Mouse (Mus musculus): ENCODE measurements around the gene Oat. TPM values are rescaled to one million over a fixed set of nuclear protein-coding genes. Genes with fewer than 3 reads are reported as not detected.
A peak's percentile ranks its signal among the peaks of the same experiment; 100 is the strongest.

Oat gene
- polyA plus RNA-seq, 1 experiment from 2014 or later: 161 TPM

DNA sequence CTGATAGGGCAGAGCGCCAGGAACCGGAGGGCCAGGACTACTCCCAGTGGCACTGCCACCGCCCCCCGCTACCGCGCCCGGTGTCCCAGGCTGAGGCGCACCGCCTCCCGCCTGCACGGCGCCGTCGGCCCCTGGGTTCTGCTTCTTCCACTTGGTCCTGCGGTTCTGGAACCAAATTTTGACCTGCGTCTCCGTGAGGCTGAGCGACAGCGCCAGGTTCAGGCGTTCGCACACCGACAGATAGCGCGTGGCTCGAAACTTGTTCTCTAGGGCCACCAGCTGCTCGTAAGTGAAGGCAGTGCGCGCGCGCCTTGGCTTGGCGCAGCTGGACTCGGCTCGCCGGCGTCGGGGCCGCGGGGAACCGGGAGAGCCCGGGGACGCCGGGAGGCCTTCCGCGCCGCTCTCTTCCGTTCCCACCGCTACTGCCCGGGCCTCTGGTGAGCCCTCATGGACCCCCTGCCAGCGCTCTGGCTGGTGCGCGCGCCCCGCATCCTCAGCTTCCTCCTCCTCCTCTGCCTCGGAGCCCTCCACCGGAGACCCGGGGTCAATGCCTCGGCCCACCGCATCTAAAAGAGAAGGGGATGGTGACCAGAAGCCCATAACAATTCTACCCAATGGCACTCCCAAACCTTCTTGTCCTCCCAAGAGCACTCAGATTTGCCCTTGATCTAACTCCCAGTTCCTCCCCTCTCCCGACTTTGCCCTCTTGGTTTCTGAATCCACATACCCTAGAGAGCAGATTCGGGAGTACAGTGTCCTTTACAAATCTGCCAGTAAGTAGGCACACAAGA lies 21.2 kb upstream of the Oat start:
- ATAC-seq (replicated peaks; ENCODE audit: insufficient number of reproducible peaks, low FRiP score, low TSS enrichment, low read depth) (no peak), DNase-seq (ENCODE audit: low spot score) (peak; percentile 60)
- Histone ChIP-seq H3K4me2 (ENCODE audit: low read depth, low read length) (peak overlapping the region; percentile 75), H3K36me3 (replicated peaks; ENCODE audit: control insufficient read depth, insufficient read depth, low read depth, low read length) (no peaks in the 10 kb centered on the region), H3K9ac (replicated peaks; ENCODE audit: low read length) (peak overlapping the region; percentile 10; the same call in 1 of the 2 replicates), H3K4me3 (ENCODE audit: low read depth, low read length) (peak overlapping the region; percentile 38), H3K27me3 (ENCODE audit: control insufficient read depth, insufficient read depth, low read length) (peaks cover 66% of the 10 kb centered on the region), H3K4me1 (ENCODE audit: control insufficient read depth, insufficient read depth, low read length) (no peaks in the 10 kb centered on the region; the same call in 1 of the 2 replicates), H3K27ac (replicated peaks; ENCODE audit: low read depth, low read length) (no peak overlapping the region), H3K9me3 (replicated peaks; ENCODE audit: control insufficient read depth, low read length) (no peaks in the 10 kb centered on the region)
- WGBS: under 1% methylated on average over 60 of the region's 60 CpGs

DNA sequence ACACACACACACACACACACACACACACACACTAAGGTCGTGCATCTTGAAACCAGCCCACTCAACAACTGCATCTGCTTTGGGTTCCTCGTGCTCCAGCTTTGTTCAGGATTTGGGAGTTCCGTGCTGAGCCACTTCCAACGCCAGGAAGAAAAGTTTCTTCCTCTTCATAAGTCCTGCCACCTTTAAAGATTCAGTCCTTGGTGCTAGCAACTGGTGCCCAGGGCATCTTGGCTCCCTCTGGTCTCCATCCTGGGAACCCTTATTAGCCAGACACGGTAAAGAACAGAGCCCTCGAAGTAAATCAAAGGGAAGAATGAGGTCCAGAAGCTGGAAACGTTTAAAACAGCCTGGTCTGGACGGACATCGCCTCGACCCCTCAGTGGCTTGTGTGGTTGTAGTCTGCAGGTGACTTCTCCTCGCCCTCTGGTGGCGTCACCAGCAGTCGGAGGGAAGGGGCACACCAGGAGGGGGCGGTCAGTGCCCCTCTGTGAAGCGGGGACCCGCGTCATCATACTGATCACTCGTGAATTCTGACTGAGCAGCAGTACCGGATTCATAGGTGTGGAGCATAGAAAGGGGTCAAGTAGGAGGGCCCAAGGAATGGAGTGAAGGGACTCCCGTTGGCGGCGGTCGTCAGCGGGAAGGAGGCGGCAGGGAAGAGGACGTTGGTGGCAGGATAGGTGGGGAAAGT lies 20.5 kb upstream of the Oat start:
- peak overlapping the region; percentile 38 for H3K4me3 ChIP-seq (ENCODE audit: low read depth, low read length)
- H3K9me3 ChIP-seq (replicated peaks; ENCODE audit: control insufficient read depth, low read length): no peaks in the 10 kb centered on the region
- WGBS: 3% methylated on average over 26 of the region's 26 CpGs
- ATAC-seq (replicated peaks; ENCODE audit: insufficient number of reproducible peaks, low FRiP score, low TSS enrichment, low read depth) (no peak), DNase-seq (ENCODE audit: low spot score) (no peak)
- H3K27ac ChIP-seq (replicated peaks; ENCODE audit: low read depth, low read length): no peak overlapping the region
- H3K9ac ChIP-seq (replicated peaks; ENCODE audit: low read length): no peak overlapping the region
- no peaks in the 10 kb centered on the region for H3K36me3 ChIP-seq (replicated peaks; ENCODE audit: control insufficient read depth, insufficient read depth, low read depth, low read length)
- peaks cover 59% of the 10 kb centered on the region for H3K27me3 ChIP-seq (ENCODE audit: control insufficient read depth, insufficient read depth, low read length)
- H3K4me1 ChIP-seq (ENCODE audit: control insufficient read depth, insufficient read depth, low read length): no peaks in the 10 kb centered on the region; the same call in 1 of the 2 replicates
- H3K4me2 ChIP-seq (ENCODE audit: low read depth, low read length): peak overlapping the region; percentile 75

DNA sequence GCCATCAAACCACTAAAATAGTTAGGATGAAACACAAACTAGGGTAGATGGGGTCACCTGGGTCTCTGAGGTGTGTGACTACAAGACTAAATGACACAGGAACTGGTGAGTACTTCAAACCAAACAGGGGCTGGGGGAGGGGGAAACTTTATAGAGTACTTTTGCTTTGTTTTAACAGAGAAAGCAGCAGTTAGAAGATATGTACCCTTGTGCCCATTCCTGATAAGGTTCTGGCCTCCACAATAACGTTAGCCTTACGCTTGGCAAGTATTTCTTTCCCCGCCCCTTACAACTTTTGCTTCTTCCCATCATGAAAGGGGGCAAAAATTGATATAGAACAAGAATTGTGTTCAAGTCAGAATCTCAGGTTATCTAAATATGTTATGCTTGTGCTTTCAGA lies 19.6 kb upstream of the Oat start:
- H3K27me3 ChIP-seq (ENCODE audit: control insufficient read depth, insufficient read depth, low read length): peaks cover 53% of the 10 kb centered on the region
- H3K4me3 ChIP-seq (ENCODE audit: low read depth, low read length): no peak overlapping the region
- H3K27ac ChIP-seq (replicated peaks; ENCODE audit: low read depth, low read length): no peak overlapping the region
- ATAC-seq (replicated peaks; ENCODE audit: insufficient number of reproducible peaks, low FRiP score, low TSS enrichment, low read depth) (no peak), DNase-seq (ENCODE audit: low spot score) (no peak)
- H3K36me3 ChIP-seq (replicated peaks; ENCODE audit: control insufficient read depth, insufficient read depth, low read depth, low read length): no peaks in the 10 kb centered on the region
- WGBS: 85% methylated on average over 3 of the region's 3 CpGs
- H3K9me3 ChIP-seq (replicated peaks; ENCODE audit: control insufficient read depth, low read length): no peaks in the 10 kb centered on the region
- H3K9ac ChIP-seq (replicated peaks; ENCODE audit: low read length): no peak overlapping the region
- no peaks in the 10 kb centered on the region; the same call in 1 of the 2 replicates for H3K4me1 ChIP-seq (ENCODE audit: control insufficient read depth, insufficient read depth, low read length)
- no peak overlapping the region for H3K4me2 ChIP-seq (ENCODE audit: low read depth, low read length)

DNA sequence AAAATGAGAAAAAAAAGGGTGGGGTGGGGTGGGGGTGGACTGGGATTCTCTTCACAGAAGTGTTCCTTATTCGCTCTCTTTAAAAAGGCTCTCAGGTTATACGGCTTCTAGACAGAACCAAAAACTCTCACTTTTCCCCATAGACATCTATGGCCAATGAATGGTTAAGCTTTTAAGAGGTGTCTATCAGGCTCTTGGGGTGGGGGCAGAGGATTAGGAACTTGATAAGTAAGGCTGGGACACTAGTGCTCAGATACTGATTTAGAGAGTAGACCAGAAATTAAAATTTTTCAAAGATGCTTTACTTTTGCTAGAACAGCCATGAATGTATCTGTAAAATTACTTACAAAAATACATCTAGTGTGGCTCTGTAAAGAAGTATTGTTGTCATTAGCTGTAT lies 18.1 kb upstream of the Oat start:
- DNase-seq (ENCODE audit: low spot score) (no peak), ATAC-seq (replicated peaks; ENCODE audit: insufficient number of reproducible peaks, low FRiP score, low TSS enrichment, low read depth) (no peak)
- no peak overlapping the region for H3K9ac ChIP-seq (replicated peaks; ENCODE audit: low read length)
- WGBS: 93% methylated on average over 2 of the region's 2 CpGs
- peaks cover 38% of the 10 kb centered on the region for H3K27me3 ChIP-seq (ENCODE audit: control insufficient read depth, insufficient read depth, low read length)
- no peaks in the 10 kb centered on the region for H3K9me3 ChIP-seq (replicated peaks; ENCODE audit: control insufficient read depth, low read length)
- no peak overlapping the region for H3K27ac ChIP-seq (replicated peaks; ENCODE audit: low read depth, low read length)
- H3K4me2 ChIP-seq (ENCODE audit: low read depth, low read length): no peak overlapping the region
- H3K4me3 ChIP-seq (ENCODE audit: low read depth, low read length): no peak overlapping the region
- no peaks in the 10 kb centered on the region for H3K36me3 ChIP-seq (replicated peaks; ENCODE audit: control insufficient read depth, insufficient read depth, low read depth, low read length)
- H3K4me1 ChIP-seq (ENCODE audit: control insufficient read depth, insufficient read depth, low read length): no peaks in the 10 kb centered on the region; the same call in 1 of the 2 replicates

DNA sequence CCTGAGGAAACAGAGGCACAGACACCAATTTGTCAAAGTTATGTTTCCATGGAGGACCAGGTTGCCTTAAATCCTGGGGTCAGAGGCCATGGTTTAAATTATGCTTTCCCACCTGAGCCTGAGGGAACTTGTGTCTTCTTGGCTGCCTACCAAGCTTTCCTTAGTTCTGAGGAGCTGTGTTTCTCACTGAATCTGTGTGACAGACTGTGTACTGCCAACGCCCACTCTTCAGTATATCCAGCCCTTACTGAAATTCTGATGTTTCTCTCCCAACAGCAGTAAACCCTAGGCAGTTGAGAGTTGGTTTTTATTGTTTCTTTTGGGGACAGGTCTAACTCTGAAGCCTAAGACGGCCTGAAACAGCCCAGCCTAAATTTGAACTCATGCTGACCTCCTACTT lies 17.6 kb upstream of the Oat start:
- no peak overlapping the region for H3K4me2 ChIP-seq (ENCODE audit: low read depth, low read length)
- no peak overlapping the region for H3K27ac ChIP-seq (replicated peaks; ENCODE audit: low read depth, low read length)
- DNase-seq (ENCODE audit: low spot score) (no peak), ATAC-seq (replicated peaks; ENCODE audit: insufficient number of reproducible peaks, low FRiP score, low TSS enrichment, low read depth) (no peak)
- no peaks in the 10 kb centered on the region; the same call in 1 of the 2 replicates for H3K4me1 ChIP-seq (ENCODE audit: control insufficient read depth, insufficient read depth, low read length)
- WGBS: 65% methylated on average over 2 of the region's 2 CpGs
- H3K27me3 ChIP-seq (ENCODE audit: control insufficient read depth, insufficient read depth, low read length): peaks cover 32% of the 10 kb centered on the region
- no peak overlapping the region for H3K9ac ChIP-seq (replicated peaks; ENCODE audit: low read length)
- H3K4me3 ChIP-seq (ENCODE audit: low read depth, low read length): no peak overlapping the region
- no peaks in the 10 kb centered on the region for H3K36me3 ChIP-seq (replicated peaks; ENCODE audit: control insufficient read depth, insufficient read depth, low read depth, low read length)
- H3K9me3 ChIP-seq (replicated peaks; ENCODE audit: control insufficient read depth, low read length): no peaks in the 10 kb centered on the region

DNA sequence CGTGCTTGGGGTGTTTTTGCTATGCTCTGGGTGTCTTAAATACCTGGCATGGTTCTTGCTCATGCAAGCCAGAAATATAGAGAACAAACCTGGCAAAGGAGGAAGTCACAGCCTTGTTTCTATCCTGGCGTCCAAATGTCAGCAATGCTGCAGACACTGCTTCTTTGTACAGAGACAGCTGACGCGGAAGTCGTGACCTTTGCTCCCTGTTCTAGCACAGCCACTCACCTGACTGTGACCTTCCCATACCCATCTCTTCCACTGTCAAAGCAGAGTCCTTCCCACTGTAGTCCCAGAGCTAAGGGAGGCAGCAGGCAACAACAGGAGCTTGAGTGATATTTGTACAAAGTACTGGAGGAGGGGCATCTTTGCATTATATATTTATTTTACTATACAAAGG lies 13.4 kb upstream of the Oat start:
- no peaks in the 10 kb centered on the region for H3K36me3 ChIP-seq (replicated peaks; ENCODE audit: control insufficient read depth, insufficient read depth, low read depth, low read length)
- H3K4me2 ChIP-seq (ENCODE audit: low read depth, low read length): no peak overlapping the region
- H3K27ac ChIP-seq (replicated peaks; ENCODE audit: low read depth, low read length): no peak overlapping the region
- 50% methylated on average over 5 of the region's 5 CpGs for WGBS
- ATAC-seq (replicated peaks; ENCODE audit: insufficient number of reproducible peaks, low FRiP score, low TSS enrichment, low read depth) (no peak), DNase-seq (ENCODE audit: low spot score) (no peak)
- H3K9me3 ChIP-seq (replicated peaks; ENCODE audit: control insufficient read depth, low read length): no peaks in the 10 kb centered on the region
- no peaks in the 10 kb centered on the region for H3K4me1 ChIP-seq (ENCODE audit: control insufficient read depth, insufficient read depth, low read length)
- H3K9ac ChIP-seq (replicated peaks; ENCODE audit: low read length): no peak overlapping the region
- no peaks in the 10 kb centered on the region; the same call in 1 of the 2 replicates for H3K27me3 ChIP-seq (ENCODE audit: control insufficient read depth, insufficient read depth, low read length)
- no peak overlapping the region for H3K4me3 ChIP-seq (ENCODE audit: low read depth, low read length)

DNA sequence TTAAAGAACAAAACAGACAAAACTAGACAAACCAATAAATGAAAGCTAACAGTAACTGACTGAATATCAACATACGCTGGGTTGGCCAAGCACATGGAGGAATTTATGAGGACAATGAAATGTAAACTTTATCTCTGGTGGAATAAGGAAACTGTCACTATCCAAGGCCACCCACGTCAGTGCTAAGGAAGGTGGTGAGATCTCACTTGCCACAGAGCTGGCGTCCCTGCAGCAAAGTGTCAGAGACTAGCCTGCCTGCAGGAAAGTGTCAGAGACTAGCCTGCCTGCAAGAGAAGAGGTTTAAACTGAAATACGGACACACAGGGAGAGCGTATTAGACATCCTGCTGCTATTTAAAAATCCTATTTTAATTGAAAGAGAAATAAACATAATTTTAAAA lies 11.0 kb upstream of the Oat start:
- Histone ChIP-seq H3K9me3 (replicated peaks; ENCODE audit: control insufficient read depth, low read length) (no peaks in the 10 kb centered on the region), H3K27me3 (ENCODE audit: control insufficient read depth, insufficient read depth, low read length) (no peaks in the 10 kb centered on the region), H3K36me3 (replicated peaks; ENCODE audit: control insufficient read depth, insufficient read depth, low read depth, low read length) (no peaks in the 10 kb centered on the region), H3K4me1 (ENCODE audit: control insufficient read depth, insufficient read depth, low read length) (no peaks in the 10 kb centered on the region), H3K9ac (replicated peaks; ENCODE audit: low read length) (no peak overlapping the region), H3K4me2 (ENCODE audit: low read depth, low read length) (no peak overlapping the region), H3K27ac (replicated peaks; ENCODE audit: low read depth, low read length) (no peak overlapping the region), H3K4me3 (ENCODE audit: low read depth, low read length) (no peak overlapping the region)
- no peak for ATAC-seq (replicated peaks; ENCODE audit: insufficient number of reproducible peaks, low FRiP score, low TSS enrichment, low read depth)
- WGBS: 70% methylated on average over 5 of the region's 5 CpGs
- no peak for DNase-seq (ENCODE audit: low spot score)

Data from embryonic facial prominence, embryonic 11.5 days (tissue).